Mouse (Mus musculus): Measurements from ENCODE around the gene Atrn. TPM values are rescaled to one million over a fixed set of nuclear protein-coding genes. Genes with fewer than 3 reads are reported as not detected.

Gene Atrn
- polyA plus RNA-seq, 1 experiment from 2014 or later = 3.7 TPM

GRCm38 (mm10) chr2:130896944-130897343 lies 9.4 kb upstream of the Atrn start:
- no peaks in the 10 kb centered on the region for H3K9me3 ChIP-seq (ENCODE audit: control insufficient read depth, low read length)
- H3K36me3 ChIP-seq (ENCODE audit: control insufficient read depth, insufficient read depth, low read length) = no peaks in the 10 kb centered on the region
- WGBS = 88% methylated on average over 2 of the region's 2 CpGs
- H3K4me3 ChIP-seq (ENCODE audit: low read depth, low read length) = no peak overlapping the region
- H3K4me1 ChIP-seq (replicated peaks; ENCODE audit: control insufficient read depth, insufficient read depth) = no peaks in the 10 kb centered on the region
- H3K4me2 ChIP-seq (replicated peaks; ENCODE audit: low read depth) = no peak overlapping the region
- H3K27me3 ChIP-seq (ENCODE audit: control insufficient read depth, insufficient read depth, low read length) = no peaks in the 10 kb centered on the region
- H3K9ac ChIP-seq (ENCODE audit: low read length) = no peak overlapping the region
- TF ChIP-seq CTCF (IDR thresholded peaks at IDR 0.05; ENCODE audit: low read depth) = no peak
- ATAC-seq (ENCODE audit: low FRiP score, low TSS enrichment) (no peak), DNase-seq (ENCODE audit: low spot score) (no peak)
- no peak overlapping the region for H3K27ac ChIP-seq (replicated peaks)

GRCm38 (mm10) chr2:130897856-130898255 lies 8.4 kb upstream of the Atrn start:
- ATAC-seq (ENCODE audit: low FRiP score, low TSS enrichment) = no peak
- no peaks in the 10 kb centered on the region for H3K27me3 ChIP-seq (ENCODE audit: control insufficient read depth, insufficient read depth, low read length)
- WGBS = 58% methylated on average over 2 of the region's 2 CpGs
- TF ChIP-seq EP300 (optimal IDR thresholded peaks at IDR 0.05) (no peak), CTCF (IDR thresholded peaks at IDR 0.05; ENCODE audit: low read depth) (no peak)
- no peaks in the 10 kb centered on the region for H3K4me1 ChIP-seq (replicated peaks; ENCODE audit: control insufficient read depth, insufficient read depth)
- no peak overlapping the region for H3K4me2 ChIP-seq (replicated peaks; ENCODE audit: low read depth)
- no peak overlapping the region for H3K9ac ChIP-seq (ENCODE audit: low read length)
- DNase-seq (ENCODE audit: low spot score) = no peak
- H3K27ac ChIP-seq (replicated peaks) = no peak overlapping the region
- H3K36me3 ChIP-seq (ENCODE audit: control insufficient read depth, insufficient read depth, low read length) = no peaks in the 10 kb centered on the region
- no peaks in the 10 kb centered on the region for H3K9me3 ChIP-seq (ENCODE audit: control insufficient read depth, low read length)
- H3K4me3 ChIP-seq (ENCODE audit: low read depth, low read length) = no peak overlapping the region

- 79% methylated on average over 2 of the region's 2 CpGs for WGBS
- Histone ChIP-seq H3K27ac (replicated peaks) (no peak overlapping the region), H3K4me3 (ENCODE audit: low read depth, low read length) (no peak overlapping the region), H3K9ac (ENCODE audit: low read length) (no peak overlapping the region), H3K4me2 (replicated peaks; ENCODE audit: low read depth) (no peak overlapping the region), H3K4me1 (replicated peaks; ENCODE audit: control insufficient read depth, insufficient read depth) (no peaks in the 10 kb centered on the region), H3K27me3 (ENCODE audit: control insufficient read depth, insufficient read depth, low read length) (no peaks in the 10 kb centered on the region), H3K36me3 (ENCODE audit: control insufficient read depth, insufficient read depth, low read length) (no peaks in the 10 kb centered on the region), H3K9me3 (ENCODE audit: control insufficient read depth, low read length) (no peaks in the 10 kb centered on the region)
- TF ChIP-seq CTCF (IDR thresholded peaks at IDR 0.05; ENCODE audit: low read depth) (no peak), EP300 (optimal IDR thresholded peaks at IDR 0.05) (no peak)
- DNase-seq (ENCODE audit: low spot score) (no peak), ATAC-seq (ENCODE audit: low FRiP score, low TSS enrichment) (no peak)
Observed at GRCm38 (mm10) chr2:130898783-130899182, 7.5 kb upstream of the Atrn start.

- Histone ChIP-seq H3K4me3 (ENCODE audit: low read depth, low read length) (peak overlapping the region; percentile 96), H3K27ac (replicated peaks) (peak overlapping the region; percentile 87), H3K27me3 (ENCODE audit: control insufficient read depth, insufficient read depth, low read length) (no peaks in the 10 kb centered on the region), H3K4me1 (replicated peaks; ENCODE audit: control insufficient read depth, insufficient read depth) (peaks cover 8% of the 10 kb centered on the region), H3K9ac (ENCODE audit: low read length) (peak overlapping the region; percentile 89), H3K36me3 (ENCODE audit: control insufficient read depth, insufficient read depth, low read length) (no peaks in the 10 kb centered on the region), H3K4me2 (replicated peaks; ENCODE audit: low read depth) (peak overlapping the region; percentile 89), H3K9me3 (ENCODE audit: control insufficient read depth, low read length) (no peaks in the 10 kb centered on the region)
- peak; percentile 24 for ATAC-seq (ENCODE audit: low FRiP score, low TSS enrichment)
- DNase-seq (ENCODE audit: low spot score) = no peak
- under 1% methylated on average over 44 of the region's 58 CpGs for WGBS
- no peak for TF ChIP-seq CTCF (IDR thresholded peaks at IDR 0.05; ENCODE audit: low read depth)
- TF ChIP-seq EP300 (optimal IDR thresholded peaks at IDR 0.05) = no peak
Observed at GRCm38 (mm10) chr2:130906584-130907315, 455 bp downstream of the Atrn start.

- WGBS = 63% methylated on average over 1 of the region's 1 CpGs
- ATAC-seq (ENCODE audit: low FRiP score, low TSS enrichment) (no peak), DNase-seq (ENCODE audit: low spot score) (no peak)
Observed at GRCm38 (mm10) chr2:130911691-130912090, 5.4 kb downstream of the Atrn start.

GRCm38 (mm10) chr2:130914873-130915272 lies 8.6 kb downstream of the Atrn start:
- H3K9me3 ChIP-seq (ENCODE audit: control insufficient read depth, low read length) = no peaks in the 10 kb centered on the region
- H3K9ac ChIP-seq (ENCODE audit: low read length) = no peak overlapping the region
- DNase-seq (ENCODE audit: low spot score) = no peak
- H3K36me3 ChIP-seq (ENCODE audit: control insufficient read depth, insufficient read depth, low read length) = no peaks in the 10 kb centered on the region
- H3K27me3 ChIP-seq (ENCODE audit: control insufficient read depth, insufficient read depth, low read length) = no peaks in the 10 kb centered on the region
- TF ChIP-seq CTCF (IDR thresholded peaks at IDR 0.05; ENCODE audit: low read depth) (no peak), EP300 (optimal IDR thresholded peaks at IDR 0.05) (no peak)
- 85% methylated on average over 1 of the region's 1 CpGs for WGBS
- ATAC-seq (ENCODE audit: low FRiP score, low TSS enrichment) = no peak
- no peak overlapping the region for H3K4me3 ChIP-seq (ENCODE audit: low read depth, low read length)
- no peaks in the 10 kb centered on the region for H3K4me1 ChIP-seq (replicated peaks; ENCODE audit: control insufficient read depth, insufficient read depth)
- no peak overlapping the region for H3K27ac ChIP-seq (replicated peaks)
- H3K4me2 ChIP-seq (replicated peaks; ENCODE audit: low read depth) = no peak overlapping the region

More at GRCm38 (mm10) chr2:130911691-130912090, 5.4 kb downstream of the Atrn start:
- Histone ChIP-seq H3K36me3 (ENCODE audit: control insufficient read depth, insufficient read depth, low read length) (no peaks in the 10 kb centered on the region), H3K9me3 (ENCODE audit: control insufficient read depth, low read length) (no peaks in the 10 kb centered on the region), H3K27ac (replicated peaks) (no peak overlapping the region), H3K27me3 (ENCODE audit: control insufficient read depth, insufficient read depth, low read length) (no peaks in the 10 kb centered on the region), H3K4me1 (replicated peaks; ENCODE audit: control insufficient read depth, insufficient read depth) (peaks cover 6% of the 10 kb centered on the region; the same call in 1 of the 2 replicates), H3K9ac (ENCODE audit: low read length) (no peak overlapping the region), H3K4me2 (replicated peaks; ENCODE audit: low read depth) (no peak overlapping the region), H3K4me3 (ENCODE audit: low read depth, low read length) (no peak overlapping the region)
- TF ChIP-seq EP300 (optimal IDR thresholded peaks at IDR 0.05) = no peak
- no peak for TF ChIP-seq CTCF (IDR thresholded peaks at IDR 0.05; ENCODE audit: low read depth)
